Mouse (Mus musculus): Measurements from ENCODE around the gene Polr2g. TPM values are rescaled to one million over a fixed set of nuclear protein-coding genes. Genes with fewer than 3 reads are reported as not detected.
A peak's percentile ranks its signal among the peaks of the same experiment; 100 is the strongest.

The Polr2g gene
- 136 and 147 TPM in 2 replicates for polyA plus RNA-seq (2015; fragmentation: Nextera tagmentation; extraction: Ambion mirVana)

- Histone ChIP-seq H3K4me1 (ENCODE audit: control insufficient read depth, insufficient read depth, low read depth, low read length) (peaks cover 18% of the 10 kb centered on the region), H3K36me3 (ENCODE audit: control insufficient read depth, insufficient read depth, low read length) (peaks cover 15% of the 10 kb centered on the region), H3K9me3 (ENCODE audit: control insufficient read depth, low read length) (no peaks in the 10 kb centered on the region), H3K27ac (ENCODE audit: low read depth, low read length) (peak within 1 kb of the TSS; percentile 78), H3K4me2 (ENCODE audit: low read length) (peak within 1 kb of the TSS; percentile 91), H3K27me3 (replicated peaks; ENCODE audit: control insufficient read depth, insufficient read depth, low read length) (no peaks in the 10 kb centered on the region), H3K9ac (ENCODE audit: low read depth, low read length) (peak within 1 kb of the TSS; percentile 82), H3K4me3 (ENCODE audit: low read length) (peak within 1 kb of the TSS; percentile 88)
- ATAC-seq: peak; percentile 79
- WGBS: 1% methylated on average over 25 of the region's 25 CpGs
Observed at GRCm38 (mm10) chr19:8798264-8798946, at the start of gene Polr2g. TSS of gene Polr2g (minus strand) at chr19:8798577.

- Histone ChIP-seq H3K4me2 (ENCODE audit: low read length) (no peak overlapping the region), H3K36me3 (ENCODE audit: control insufficient read depth, insufficient read depth, low read length) (peaks cover 23% of the 10 kb centered on the region), H3K4me3 (ENCODE audit: low read length) (no peak overlapping the region), H3K9me3 (ENCODE audit: control insufficient read depth, low read length) (no peaks in the 10 kb centered on the region), H3K4me1 (ENCODE audit: control insufficient read depth, insufficient read depth, low read depth, low read length) (peaks cover 12% of the 10 kb centered on the region), H3K27me3 (replicated peaks; ENCODE audit: control insufficient read depth, insufficient read depth, low read length) (no peaks in the 10 kb centered on the region), H3K27ac (ENCODE audit: low read depth, low read length) (no peak overlapping the region), H3K9ac (ENCODE audit: low read depth, low read length) (no peak overlapping the region)
- no peak for ATAC-seq
- 62% methylated on average over 5 of the region's 5 CpGs for WGBS
Observed at GRCm38 (mm10) chr19:8844371-8845129, 46.2 kb upstream of the Polr2g start.

GRCm38 (mm10) chr19:8842961-8843360, 44.6 kb upstream of the Polr2g start:
- no peak for ATAC-seq
- Histone ChIP-seq H3K4me3 (ENCODE audit: low read length) (no peak overlapping the region), H3K4me2 (ENCODE audit: low read length) (no peak overlapping the region), H3K9me3 (ENCODE audit: control insufficient read depth, low read length) (no peaks in the 10 kb centered on the region), H3K4me1 (ENCODE audit: control insufficient read depth, insufficient read depth, low read depth, low read length) (peaks cover 12% of the 10 kb centered on the region), H3K27me3 (replicated peaks; ENCODE audit: control insufficient read depth, insufficient read depth, low read length) (no peaks in the 10 kb centered on the region), H3K27ac (ENCODE audit: low read depth, low read length) (no peak overlapping the region), H3K36me3 (ENCODE audit: control insufficient read depth, insufficient read depth, low read length) (peaks cover 21% of the 10 kb centered on the region), H3K9ac (ENCODE audit: low read depth, low read length) (no peak overlapping the region)
- WGBS: 92% methylated on average over 6 of the region's 6 CpGs

GRCm38 (mm10) chr19:8841012-8841411, 42.6 kb upstream of the Polr2g start:
- Histone ChIP-seq H3K9me3 (ENCODE audit: control insufficient read depth, low read length) (no peaks in the 10 kb centered on the region), H3K4me1 (ENCODE audit: control insufficient read depth, insufficient read depth, low read depth, low read length) (peaks cover 12% of the 10 kb centered on the region), H3K9ac (ENCODE audit: low read depth, low read length) (peak overlapping the region; percentile 75), H3K27me3 (replicated peaks; ENCODE audit: control insufficient read depth, insufficient read depth, low read length) (no peaks in the 10 kb centered on the region), H3K27ac (ENCODE audit: low read depth, low read length) (no peak overlapping the region; the same call in 1 of the 2 replicates), H3K4me2 (ENCODE audit: low read length) (peak overlapping the region; percentile 89), H3K36me3 (ENCODE audit: control insufficient read depth, insufficient read depth, low read length) (peaks cover 10% of the 10 kb centered on the region), H3K4me3 (ENCODE audit: low read length) (peak overlapping the region; percentile 55)
- WGBS: 94% methylated on average over 7 of the region's 7 CpGs
- ATAC-seq: no peak

- Histone ChIP-seq H3K27me3 (replicated peaks; ENCODE audit: control insufficient read depth, insufficient read depth, low read length) (no peaks in the 10 kb centered on the region), H3K4me1 (ENCODE audit: control insufficient read depth, insufficient read depth, low read depth, low read length) (peaks cover 12% of the 10 kb centered on the region), H3K36me3 (ENCODE audit: control insufficient read depth, insufficient read depth, low read length) (peaks cover 7% of the 10 kb centered on the region), H3K9me3 (ENCODE audit: control insufficient read depth, low read length) (no peaks in the 10 kb centered on the region), H3K27ac (ENCODE audit: low read depth, low read length) (peak overlapping the region; percentile 97), H3K9ac (ENCODE audit: low read depth, low read length) (peak overlapping the region; percentile 75), H3K4me2 (ENCODE audit: low read length) (peak overlapping the region; percentile 89), H3K4me3 (ENCODE audit: low read length) (peak overlapping the region; percentile 55)
- 12% methylated on average over 29 of the region's 29 CpGs for WGBS
- ATAC-seq: peak; percentile 25
Observed at GRCm38 (mm10) chr19:8839908-8840791, 41.8 kb upstream of the Polr2g start.

- no peaks in the 10 kb centered on the region for H3K27me3 ChIP-seq (replicated peaks; ENCODE audit: control insufficient read depth, insufficient read depth, low read length)
- peaks cover 12% of the 10 kb centered on the region for H3K4me1 ChIP-seq (ENCODE audit: control insufficient read depth, insufficient read depth, low read depth, low read length)
- 23% methylated on average over 11 of the region's 11 CpGs for WGBS
- peak within 1 kb of the TSS; percentile 75 for H3K9ac ChIP-seq (ENCODE audit: low read depth, low read length)
- peak within 1 kb of the TSS; percentile 55 for H3K4me3 ChIP-seq (ENCODE audit: low read length)
- peak within 1 kb of the TSS; percentile 89 for H3K4me2 ChIP-seq (ENCODE audit: low read length)
- H3K27ac ChIP-seq (ENCODE audit: low read depth, low read length): peak within 1 kb of the TSS; percentile 97
- peaks cover 11% of the 10 kb centered on the region for H3K36me3 ChIP-seq (ENCODE audit: control insufficient read depth, insufficient read depth, low read length)
- no peaks in the 10 kb centered on the region for H3K9me3 ChIP-seq (ENCODE audit: control insufficient read depth, low read length)
- peak; percentile 91 for ATAC-seq
Observed at GRCm38 (mm10) chr19:8839103-8839907, 40.9 kb upstream of the Polr2g start, which contains the start of gene Gng3. TSS of gene Gng3 (minus strand) at chr19:8839194.

GRCm38 (mm10) chr19:8838041-8838730, 39.8 kb upstream of the Polr2g start:
- Histone ChIP-seq H3K36me3 (ENCODE audit: control insufficient read depth, insufficient read depth, low read length) (peaks cover 13% of the 10 kb centered on the region), H3K27ac (ENCODE audit: low read depth, low read length) (peak overlapping the region; percentile 97), H3K27me3 (replicated peaks; ENCODE audit: control insufficient read depth, insufficient read depth, low read length) (no peaks in the 10 kb centered on the region), H3K4me2 (ENCODE audit: low read length) (peak overlapping the region; percentile 89), H3K9me3 (ENCODE audit: control insufficient read depth, low read length) (no peaks in the 10 kb centered on the region), H3K9ac (ENCODE audit: low read depth, low read length) (peak overlapping the region; percentile 75), H3K4me3 (ENCODE audit: low read length) (peak overlapping the region; percentile 55), H3K4me1 (ENCODE audit: control insufficient read depth, insufficient read depth, low read depth, low read length) (peaks cover 12% of the 10 kb centered on the region)
- ATAC-seq: peak; percentile 6; the same call in 1 of the 2 replicates
- 2% methylated on average over 15 of the region's 15 CpGs for WGBS

Data from hindbrain, embryonic 16.5 days (tissue).